In the genomic region with DNA sequence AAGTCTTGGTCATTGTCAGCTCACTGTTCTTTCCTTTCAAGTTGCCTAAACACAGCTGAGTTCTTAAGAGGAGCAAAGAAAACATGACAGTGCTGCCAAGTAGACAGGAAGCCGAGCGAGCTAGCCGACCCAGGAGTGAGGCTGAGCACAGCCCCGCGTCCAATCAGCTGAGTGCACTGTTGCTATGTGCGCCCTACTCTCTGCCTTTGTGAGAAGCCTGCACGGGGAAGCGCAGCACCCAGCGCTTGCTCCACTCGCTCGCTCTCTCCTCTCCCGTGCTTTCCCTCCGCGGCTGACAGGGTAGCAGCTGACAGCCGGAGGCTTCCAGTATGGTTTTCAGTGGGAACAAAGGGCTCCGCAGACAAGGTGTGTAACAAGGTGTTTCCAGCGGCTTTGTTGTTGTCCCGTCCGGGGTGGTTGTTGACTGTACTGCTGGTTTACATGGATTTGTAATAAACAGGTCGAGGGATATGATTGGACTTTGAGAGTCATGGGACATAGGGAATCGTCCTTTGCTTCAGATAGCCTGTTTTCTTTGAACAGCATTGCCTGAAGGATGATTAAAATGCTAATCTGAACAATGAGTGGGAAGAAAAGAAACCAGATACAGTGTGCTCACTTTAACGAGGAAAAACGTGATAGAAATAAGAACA, we compare ENCODE assay signal across 8 mouse cellular contexts. TPM values are rescaled to one million over a fixed set of nuclear protein-coding genes. Genes with fewer than 3 reads are reported as not detected.
A peak's percentile ranks its signal among the peaks of the same experiment; 100 is the strongest.
DNase-seq lines count a peak whose midpoint lies in the region; ATAC-seq lines count a peak whose summit lies in the region.

No protein-coding gene starts in this region.

- intact Hi-C loops in left cerebral cortex, postnatal 4 days (cut with DNase I) = no loop called here

- peak overlapping the region; percentile 46 for H3K4me3 ChIP-seq in midbrain, embryonic 11.5 days (ENCODE audit: low read depth, low read length)

- H3K4me2 ChIP-seq in midbrain, embryonic 11.5 days = peak overlapping the region; percentile 73

- H3K36me3 ChIP-seq in midbrain, embryonic 11.5 days (ENCODE audit: control insufficient read depth, insufficient read depth, low read length) = no peaks in the 10 kb centered on the region

- no peaks in the 10 kb centered on the region for H3K27me3 ChIP-seq in midbrain, embryonic 11.5 days (ENCODE audit: control insufficient read depth, insufficient read depth, low read length)

- peak; percentile 98 for ATAC-seq in midbrain, embryonic 11.5 days (ENCODE audit: low FRiP score)

- peaks cover 26% of the 10 kb centered on the region for H3K4me1 ChIP-seq in midbrain, embryonic 11.5 days (ENCODE audit: control insufficient read depth, insufficient read depth, low read length)

- H3K9me3 ChIP-seq in midbrain, embryonic 11.5 days (ENCODE audit: control insufficient read depth, low read length) = no peaks in the 10 kb centered on the region

- peak overlapping the region; percentile 74 for H3K9ac ChIP-seq in midbrain, embryonic 11.5 days (ENCODE audit: low read length)

- peak; percentile 94 for DNase-seq in adrenal gland, postnatal 10 days
- peak; percentile 82 for DNase-seq in embryo, embryonic 9.5 days (ENCODE audit: extremely low spot score)
- DNase-seq in heart, adult 11 months = peak; percentile 100
- DNase-seq in kidney, adult 11 months = peak; percentile 92
- peak; percentile 88 for DNase-seq in left cerebral cortex, postnatal 4 days
- peak; percentile 97 for DNase-seq in midbrain, embryonic 11.5 days (ENCODE audit: low spot score, missing footprints)
- DNase-seq in right cerebral cortex, postnatal 4 days = peak; percentile 77
- DNase-seq in yolk sac, embryonic 10.5 days (ENCODE audit: low spot score) = peak; percentile 85

- WGBS in midbrain, embryonic 11.5 days = under 1% methylated on average over 23 of the region's 23 CpGs

- peak overlapping the region; percentile 89 for H3K27ac ChIP-seq in midbrain, embryonic 11.5 days (ENCODE audit: low read depth, low read length)

RNA-seq across cellular contexts. Expression of a gene that starts 23.4 kb away (rescaled TPM):
- total RNA-seq in adrenal gland, postnatal 10 days (2021) = 10 to 100 TPM; 76.1 to 81.3 TPM
- 10 to 100 TPM; 25.7 to 28.8 TPM for total RNA-seq in left cerebral cortex, postnatal 4 days (2021)
- 17.6 and 18.9 TPM in 2 replicates for polyA plus RNA-seq in midbrain, embryonic 11.5 days (2014; fragmentation: Nextera tagmentation; extraction: Ambion mirVana)

Comparison
In these comparisons a context has a peak if more than half of its experiments do, and no peak if none do; other contexts are left out.
1. Peak in every context shown above with its lines: DNase-seq, ATAC-seq, H3K4me3 ChIP-seq and H3K27ac ChIP-seq.